Mouse (Mus musculus): ENCODE results near the gene Rbm38. TPM values are rescaled to one million over a fixed set of nuclear protein-coding genes. Genes with fewer than 3 reads are reported as not detected.

Gene Rbm38
- polyA plus RNA-seq, 1 experiment from 2014 or later = 126 TPM

GRCm38 (mm10) chr2:172978131-172978633, 42.1 kb upstream of the Rbm38 start:
- no peaks in the 10 kb centered on the region for H3K9me3 ChIP-seq (ENCODE audit: control insufficient read depth, low read length)
- peaks cover 10 to 16% of the 10 kb centered on the region in 2 experiments for H3K4me1 ChIP-seq (ENCODE audit: control insufficient read depth in 2 of 2, insufficient read depth in 2 of 2, low read length in 2 of 2)
- no peak overlapping the region for H3K4me3 ChIP-seq (ENCODE audit: control insufficient read depth in 1 of 2, insufficient read depth in 1 of 2, low read depth in 1 of 2, low read length in 2 of 2)
- no peak overlapping the region for H3K4me2 ChIP-seq (ENCODE audit: low read length)
- H3K27me3 ChIP-seq (ENCODE audit: control insufficient read depth, insufficient read depth, low read length) = no peaks in the 10 kb centered on the region
- no peak overlapping the region for H3K9ac ChIP-seq (ENCODE audit: low read length)
- 58% methylated on average over 4 of the region's 4 CpGs for WGBS
- no peaks in the 10 kb centered on the region for H3K36me3 ChIP-seq (ENCODE audit: control insufficient read depth, insufficient read depth, low read length)
- no peak for ATAC-seq (ENCODE audit: insufficient number of reproducible peaks, insufficient read depth, low FRiP score, low read depth)
- no peak overlapping the region for H3K27ac ChIP-seq (replicated peaks in 1 of 2; ENCODE audit: control insufficient read depth in 1 of 2, insufficient read depth in 1 of 2, low read depth in 2 of 2, low read length in 2 of 2)

- WGBS = 92% methylated on average over 41 of the region's 43 CpGs
- Histone ChIP-seq H3K9me3 (ENCODE audit: control insufficient read depth, low read length) (no peaks in the 10 kb centered on the region), H3K27me3 (ENCODE audit: control insufficient read depth, insufficient read depth, low read length) (no peaks in the 10 kb centered on the region), H3K36me3 (ENCODE audit: control insufficient read depth, insufficient read depth, low read length) (no peaks in the 10 kb centered on the region), H3K4me1 (ENCODE audit: control insufficient read depth in 2 of 2, insufficient read depth in 2 of 2, low read length in 2 of 2) (peaks cover 10 to 19% of the 10 kb centered on the region in 2 experiments), H3K4me2 (ENCODE audit: low read length) (no peak overlapping the region), H3K27ac (replicated peaks in 1 of 2; ENCODE audit: control insufficient read depth in 1 of 2, insufficient read depth in 1 of 2, low read depth in 2 of 2, low read length in 2 of 2) (no peak overlapping the region), H3K9ac (ENCODE audit: low read length) (no peak overlapping the region), H3K4me3 (ENCODE audit: control insufficient read depth in 1 of 2, insufficient read depth in 1 of 2, low read depth in 1 of 2, low read length in 2 of 2) (no peak overlapping the region)
- no peak for ATAC-seq (ENCODE audit: insufficient number of reproducible peaks, insufficient read depth, low FRiP score, low read depth)
These were observed 40.5 kb upstream of the Rbm38 start for GRCm38 (mm10) chr2:172979666-172980345.

GRCm38 (mm10) chr2:172982776-172983561, 37.3 kb upstream of the Rbm38 start:
- 19% methylated on average over 9 of the region's 9 CpGs for WGBS
- H3K27ac ChIP-seq (replicated peaks in 1 of 2; ENCODE audit: control insufficient read depth in 1 of 2, insufficient read depth in 1 of 2, low read depth in 2 of 2, low read length in 2 of 2) = peak overlapping the region in 1 of 2 experiments; percentile 37; a peak in 1 of 4 replicates
- no peak for ATAC-seq (ENCODE audit: insufficient number of reproducible peaks, insufficient read depth, low FRiP score, low read depth)

GRCm38 (mm10) chr2:172990161-172990560, 30.1 kb upstream of the Rbm38 start:
- H3K4me1 ChIP-seq (ENCODE audit: control insufficient read depth in 2 of 2, insufficient read depth in 2 of 2, low read length in 2 of 2) = no peaks in the 10 kb centered on the region
- no peak overlapping the region for H3K9ac ChIP-seq (ENCODE audit: low read length)
- no peak for ATAC-seq (ENCODE audit: insufficient number of reproducible peaks, insufficient read depth, low FRiP score, low read depth)
- H3K4me2 ChIP-seq (ENCODE audit: low read length) = no peak overlapping the region
- H3K4me3 ChIP-seq (ENCODE audit: control insufficient read depth in 1 of 2, insufficient read depth in 1 of 2, low read depth in 1 of 2, low read length in 2 of 2) = no peak overlapping the region
- H3K27me3 ChIP-seq (ENCODE audit: control insufficient read depth, insufficient read depth, low read length) = no peaks in the 10 kb centered on the region
- H3K9me3 ChIP-seq (ENCODE audit: control insufficient read depth, low read length) = no peaks in the 10 kb centered on the region
- H3K36me3 ChIP-seq (ENCODE audit: control insufficient read depth, insufficient read depth, low read length) = no peaks in the 10 kb centered on the region
- H3K27ac ChIP-seq (replicated peaks in 1 of 2; ENCODE audit: control insufficient read depth in 1 of 2, insufficient read depth in 1 of 2, low read depth in 2 of 2, low read length in 2 of 2) = no peak overlapping the region
- WGBS = 66% methylated on average over 6 of the region's 6 CpGs

More at GRCm38 (mm10) chr2:172982776-172983561, 37.3 kb upstream of the Rbm38 start:
- no peaks in the 10 kb centered on the region for H3K36me3 ChIP-seq (ENCODE audit: control insufficient read depth, insufficient read depth, low read length)
- H3K27me3 ChIP-seq (ENCODE audit: control insufficient read depth, insufficient read depth, low read length) = no peaks in the 10 kb centered on the region
- H3K4me3 ChIP-seq (ENCODE audit: control insufficient read depth in 1 of 2, insufficient read depth in 1 of 2, low read depth in 1 of 2, low read length in 2 of 2) = no peak overlapping the region
- no peaks in the 10 kb centered on the region for H3K9me3 ChIP-seq (ENCODE audit: control insufficient read depth, low read length)
- peaks cover 0 to 10% of the 10 kb centered on the region in 2 experiments; a peak in 3 of 4 replicates for H3K4me1 ChIP-seq (ENCODE audit: control insufficient read depth in 2 of 2, insufficient read depth in 2 of 2, low read length in 2 of 2)
- peak overlapping the region; percentile 44 for H3K9ac ChIP-seq (ENCODE audit: low read length)
- no peak overlapping the region; the same call in 1 of the 2 replicates for H3K4me2 ChIP-seq (ENCODE audit: low read length)

- no peak overlapping the region for H3K4me2 ChIP-seq (ENCODE audit: low read length)
- ATAC-seq (ENCODE audit: insufficient number of reproducible peaks, insufficient read depth, low FRiP score, low read depth) = no peak
- H3K36me3 ChIP-seq (ENCODE audit: control insufficient read depth, insufficient read depth, low read length) = no peaks in the 10 kb centered on the region
- H3K27ac ChIP-seq (replicated peaks in 1 of 2; ENCODE audit: control insufficient read depth in 1 of 2, insufficient read depth in 1 of 2, low read depth in 2 of 2, low read length in 2 of 2) = no peak overlapping the region
- peaks cover 4 to 6% of the 10 kb centered on the region in 2 experiments; a peak in 3 of 4 replicates for H3K4me1 ChIP-seq (ENCODE audit: control insufficient read depth in 2 of 2, insufficient read depth in 2 of 2, low read length in 2 of 2)
- no peak overlapping the region for H3K9ac ChIP-seq (ENCODE audit: low read length)
- H3K4me3 ChIP-seq (ENCODE audit: control insufficient read depth in 1 of 2, insufficient read depth in 1 of 2, low read depth in 1 of 2, low read length in 2 of 2) = no peak overlapping the region
- no peaks in the 10 kb centered on the region for H3K9me3 ChIP-seq (ENCODE audit: control insufficient read depth, low read length)
- H3K27me3 ChIP-seq (ENCODE audit: control insufficient read depth, insufficient read depth, low read length) = no peaks in the 10 kb centered on the region
- 11% methylated on average over 4 of the region's 4 CpGs for WGBS
These were observed 24.1 kb upstream of the Rbm38 start for GRCm38 (mm10) chr2:172996207-172996606.

- no peaks in the 10 kb centered on the region for H3K27me3 ChIP-seq (ENCODE audit: control insufficient read depth, insufficient read depth, low read length)
- H3K9ac ChIP-seq (ENCODE audit: low read length) = no peak overlapping the region
- H3K9me3 ChIP-seq (ENCODE audit: control insufficient read depth, low read length) = no peaks in the 10 kb centered on the region
- H3K4me3 ChIP-seq (ENCODE audit: control insufficient read depth in 1 of 2, insufficient read depth in 1 of 2, low read depth in 1 of 2, low read length in 2 of 2) = no peak overlapping the region
- ATAC-seq (ENCODE audit: insufficient number of reproducible peaks, insufficient read depth, low FRiP score, low read depth) = no peak
- peaks cover 6 to 13% of the 10 kb centered on the region in 2 experiments; a peak in 3 of 4 replicates for H3K4me1 ChIP-seq (ENCODE audit: control insufficient read depth in 2 of 2, insufficient read depth in 2 of 2, low read length in 2 of 2)
- H3K36me3 ChIP-seq (ENCODE audit: control insufficient read depth, insufficient read depth, low read length) = peaks cover 13% of the 10 kb centered on the region
- WGBS = 60% methylated on average over 11 of the region's 11 CpGs
- H3K27ac ChIP-seq (replicated peaks in 1 of 2; ENCODE audit: control insufficient read depth in 1 of 2, insufficient read depth in 1 of 2, low read depth in 2 of 2, low read length in 2 of 2) = no peak overlapping the region
- H3K4me2 ChIP-seq (ENCODE audit: low read length) = no peak overlapping the region
These were observed 22.6 kb upstream of the Rbm38 start for GRCm38 (mm10) chr2:172997748-172998147.

- 63% methylated on average over 7 of the region's 7 CpGs for WGBS
- peaks cover 21% of the 10 kb centered on the region for H3K36me3 ChIP-seq (ENCODE audit: control insufficient read depth, insufficient read depth, low read length)
- ATAC-seq (ENCODE audit: insufficient number of reproducible peaks, insufficient read depth, low FRiP score, low read depth) = no peak
- no peaks in the 10 kb centered on the region for H3K9me3 ChIP-seq (ENCODE audit: control insufficient read depth, low read length)
- H3K27ac ChIP-seq (replicated peaks in 1 of 2; ENCODE audit: control insufficient read depth in 1 of 2, insufficient read depth in 1 of 2, low read depth in 2 of 2, low read length in 2 of 2) = no peak overlapping the region
- no peaks in the 10 kb centered on the region for H3K27me3 ChIP-seq (ENCODE audit: control insufficient read depth, insufficient read depth, low read length)
- H3K4me3 ChIP-seq (ENCODE audit: control insufficient read depth in 1 of 2, insufficient read depth in 1 of 2, low read depth in 1 of 2, low read length in 2 of 2) = no peak overlapping the region
- no peak overlapping the region for H3K9ac ChIP-seq (ENCODE audit: low read length)
- peaks cover 6 to 13% of the 10 kb centered on the region in 2 experiments; a peak in 3 of 4 replicates for H3K4me1 ChIP-seq (ENCODE audit: control insufficient read depth in 2 of 2, insufficient read depth in 2 of 2, low read length in 2 of 2)
- H3K4me2 ChIP-seq (ENCODE audit: low read length) = no peak overlapping the region
These were observed 21.8 kb upstream of the Rbm38 start for GRCm38 (mm10) chr2:172998478-172998877.

Data from heart, embryonic 14.5 days (tissue).